Mouse (Mus musculus) midbrain, embryonic 11.5 days (tissue): ENCODE results near the gene Nhlrc3. TPM values are rescaled to one million over a fixed set of nuclear protein-coding genes. Genes with fewer than 3 reads are reported as not detected.

Experiments used
- ATAC-seq: fragments of 200-750 bp; cut with Nextera tagmentation; 2 replicates; pipeline ENCODE4 v1.8.0; 2017; ENCODE audit warnings: moderate TSS enrichment, moderate library complexity; ENCODE audit not compliant: low FRiP score
- DNase-seq: peaks from one replicate; pipeline ENCODE4 v3.0.0; 2015; ENCODE audit warnings: low spot score; ENCODE audit errors: missing footprints
- H3K27ac ChIP-seq: fragments of 300-500 bp; sonication (generic); 2 replicates; pipeline ENCODE4 v1.5.1; 2014; ENCODE audit warnings: low read depth, low read length
- H3K27me3 ChIP-seq: fragments of 300-500 bp; sonication (generic); 2 replicates; pipeline ENCODE4 v1.6.1; 2014; ENCODE audit warnings: mild to moderate bottlenecking, low read length, moderate library complexity, mixed read lengths; ENCODE audit not compliant: control insufficient read depth, insufficient read depth
- H3K36me3 ChIP-seq: fragments of 300-500 bp; sonication (generic); 2 replicates; pipeline ENCODE4 v1.6.1; 2014; ENCODE audit warnings: mild to moderate bottlenecking, low read length, moderate library complexity, mixed read lengths; ENCODE audit not compliant: control insufficient read depth, insufficient read depth
- H3K4me1 ChIP-seq: fragments of 300-500 bp; sonication (generic); 2 replicates; pipeline ENCODE4 v1.6.1; 2014; ENCODE audit warnings: low read length; ENCODE audit not compliant: control insufficient read depth, insufficient read depth
- H3K4me2 ChIP-seq: fragments of 300-500 bp; sonication (generic); 2 replicates; pipeline ENCODE4 v1.6.1; 2014; ENCODE audit warnings: mild to moderate bottlenecking, moderate library complexity
- H3K4me3 ChIP-seq: fragments of 300-500 bp; sonication (generic); 2 replicates; pipeline ENCODE4 v1.5.1; 2014; ENCODE audit warnings: low read depth, low read length
- H3K9ac ChIP-seq: fragments of 300-500 bp; sonication (generic); 2 replicates; pipeline ENCODE4 v1.6.1; 2014; ENCODE audit warnings: low read length
- H3K9me3 ChIP-seq: fragments of 300-500 bp; sonication (generic); 2 replicates; pipeline ENCODE4 v1.6.1; 2016; ENCODE audit warnings: low read length; ENCODE audit not compliant: control insufficient read depth
- WGBS: fragments of 180-500 bp; shearing (Covaris S2); extraction: QIAGEN DNeasy Blood & Tissue Kit; methylation state at CpG from one replicate; pipeline ENCODE4 v1.1.7; 2014; 5-methylcytosine and 5-hydroxymethylcytosine counted together
- polyA plus RNA-seq: library from polyadenylated mRNA; unstranded; fragments of >200 nt; fragmentation: Nextera tagmentation; extraction: Ambion mirVana; gene quantifications from 2 replicates; pipeline ENCODE4 v1.2.1, GENCODE M21; 2014

The Nhlrc3 gene
- polyA plus RNA-seq, 1 experiment from 2014 or later = 9.7 TPM

- Histone ChIP-seq H3K9ac (no peak overlapping the region), H3K27ac (no peak overlapping the region), H3K4me1 (no peaks in the 10 kb centered on the region), H3K36me3 (peaks cover 8% of the 10 kb centered on the region; the same call in 1 of the 2 replicates), H3K4me2 (no peak overlapping the region), H3K9me3 (no peaks in the 10 kb centered on the region), H3K4me3 (no peak overlapping the region), H3K27me3 (no peaks in the 10 kb centered on the region)
- ATAC-seq = no peak
- WGBS = 93% methylated on average over 11 of the region's 11 CpGs
- DNase-seq = no peak
These were observed 12.5 kb downstream of the Nhlrc3 start for GRCm38 (mm10) chr3:53450666-53451065.

GRCm38 (mm10) chr3:53448208-53448607, 14.9 kb downstream of the Nhlrc3 start:
- H3K27me3 ChIP-seq = no peaks in the 10 kb centered on the region
- no peak overlapping the region for H3K4me2 ChIP-seq
- DNase-seq (peak; percentile 96), ATAC-seq (peak; percentile 48; the same call in 1 of the 2 replicates)
- peaks cover 8% of the 10 kb centered on the region; the same call in 1 of the 2 replicates for H3K36me3 ChIP-seq
- 0 out of 2 replicates have a peak, but pooled peaks cover 2% of the 10 kb centered on the region for H3K4me1 ChIP-seq
- H3K9me3 ChIP-seq = no peaks in the 10 kb centered on the region
- no peak overlapping the region for H3K27ac ChIP-seq
- no peak overlapping the region for H3K9ac ChIP-seq
- no peak overlapping the region for H3K4me3 ChIP-seq
- 39% methylated on average over 2 of the region's 2 CpGs for WGBS

- ATAC-seq = no peak
- 0 out of 2 replicates have a peak, but pooled peaks cover 2% of the 10 kb centered on the region for H3K4me1 ChIP-seq
- no peak overlapping the region for H3K4me2 ChIP-seq
- H3K27me3 ChIP-seq = no peaks in the 10 kb centered on the region
- no peak overlapping the region for H3K4me3 ChIP-seq
- H3K9me3 ChIP-seq = no peaks in the 10 kb centered on the region
- H3K36me3 ChIP-seq = 0 out of 2 replicates have a peak, but pooled peaks cover 3% of the 10 kb centered on the region
- no peak overlapping the region for H3K27ac ChIP-seq
- no peak overlapping the region for H3K9ac ChIP-seq
- 77% methylated on average over 3 of the region's 3 CpGs for WGBS
- DNase-seq = no peak
These were observed 16.3 kb downstream of the Nhlrc3 start for GRCm38 (mm10) chr3:53446801-53447200.

- Histone ChIP-seq H3K27me3 (no peaks in the 10 kb centered on the region), H3K9ac (no peak overlapping the region), H3K9me3 (no peaks in the 10 kb centered on the region), H3K4me1 (0 out of 2 replicates have a peak, but pooled peaks cover 2% of the 10 kb centered on the region), H3K27ac (no peak overlapping the region), H3K36me3 (no peaks in the 10 kb centered on the region), H3K4me2 (no peak overlapping the region), H3K4me3 (no peak overlapping the region)
- DNase-seq (no peak), ATAC-seq (peak; percentile 72)
- 50% methylated on average over 5 of the region's 5 CpGs for WGBS
These were observed 17.6 kb downstream of the Nhlrc3 start for GRCm38 (mm10) chr3:53445540-53445939.

- DNase-seq (no peak), ATAC-seq (no peak)
- WGBS = 76% methylated on average over 5 of the region's 5 CpGs
- Histone ChIP-seq H3K4me2 (no peak overlapping the region), H3K27ac (no peak overlapping the region), H3K9me3 (no peaks in the 10 kb centered on the region), H3K9ac (no peak overlapping the region), H3K4me3 (no peak overlapping the region), H3K4me1 (no peaks in the 10 kb centered on the region), H3K36me3 (no peaks in the 10 kb centered on the region), H3K27me3 (no peaks in the 10 kb centered on the region)
These were observed 26.6 kb downstream of the Nhlrc3 start for GRCm38 (mm10) chr3:53436550-53436949.

GRCm38 (mm10) chr3:53434610-53435009, 28.5 kb downstream of the Nhlrc3 start:
- no peaks in the 10 kb centered on the region for H3K27me3 ChIP-seq
- H3K9me3 ChIP-seq = no peaks in the 10 kb centered on the region
- no peak overlapping the region for H3K27ac ChIP-seq
- no peak overlapping the region for H3K9ac ChIP-seq
- no peaks in the 10 kb centered on the region for H3K4me1 ChIP-seq
- ATAC-seq (no peak), DNase-seq (no peak)
- WGBS = 80% methylated on average over 3 of the region's 3 CpGs
- no peaks in the 10 kb centered on the region for H3K36me3 ChIP-seq
- H3K4me3 ChIP-seq = no peak overlapping the region
- H3K4me2 ChIP-seq = no peak overlapping the region

- Histone ChIP-seq H3K36me3 (no peaks in the 10 kb centered on the region), H3K9ac (no peak overlapping the region), H3K4me1 (no peaks in the 10 kb centered on the region), H3K27ac (no peak overlapping the region), H3K27me3 (no peaks in the 10 kb centered on the region), H3K4me2 (no peak overlapping the region), H3K9me3 (no peaks in the 10 kb centered on the region), H3K4me3 (no peak overlapping the region)
- ATAC-seq = no peak
- no peak for DNase-seq
- 91% methylated on average over 4 of the region's 4 CpGs for WGBS
These were observed 39.6 kb downstream of the Nhlrc3 start for GRCm38 (mm10) chr3:53423576-53423975.

- DNase-seq (no peak), ATAC-seq (no peak)
- no peak overlapping the region for H3K4me2 ChIP-seq
- no peaks in the 10 kb centered on the region for H3K9me3 ChIP-seq
- H3K9ac ChIP-seq = no peak overlapping the region
- 54% methylated on average over 1 of the region's 1 CpGs for WGBS
- no peaks in the 10 kb centered on the region for H3K27me3 ChIP-seq
- H3K27ac ChIP-seq = no peak overlapping the region
- H3K4me1 ChIP-seq = no peaks in the 10 kb centered on the region
- H3K36me3 ChIP-seq = no peaks in the 10 kb centered on the region
- no peak overlapping the region for H3K4me3 ChIP-seq
These were observed 40.4 kb downstream of the Nhlrc3 start for GRCm38 (mm10) chr3:53422691-53423090.

GRCm38 (mm10) chr3:53421656-53422055, 41.5 kb downstream of the Nhlrc3 start:
- no peaks in the 10 kb centered on the region for H3K4me1 ChIP-seq
- no peak for ATAC-seq
- no peak for DNase-seq

More at GRCm38 (mm10) chr3:53421656-53422055, 41.5 kb downstream of the Nhlrc3 start:
- Histone ChIP-seq H3K27ac (no peak overlapping the region), H3K27me3 (no peaks in the 10 kb centered on the region), H3K36me3 (no peaks in the 10 kb centered on the region), H3K9ac (no peak overlapping the region), H3K4me2 (no peak overlapping the region), H3K4me3 (no peak overlapping the region), H3K9me3 (no peaks in the 10 kb centered on the region)
- 88% methylated on average over 12 of the region's 12 CpGs for WGBS
